Mouse (Mus musculus) forebrain, embryonic 16.5 days (tissue): ENCODE measurements around the gene Wwox. TPM values are rescaled to one million over a fixed set of nuclear protein-coding genes. Genes with fewer than 3 reads are reported as not detected.

ENCODE experiments used
- ATAC-seq: fragments of 200-750 bp; cut with Nextera tagmentation; 2 replicates; pipeline ENCODE4 v1.8.0; 2017; ENCODE audit warnings: mild to moderate bottlenecking, moderate library complexity
- H3K27ac ChIP-seq: fragments of 300-500 bp; sonication (generic); 2 replicates; pipeline ENCODE4 v1.5.1; 2014; ENCODE audit warnings: low read length, control low read depth
- H3K27me3 ChIP-seq: fragments of 300-500 bp; sonication (generic); replicated peaks from 2 replicates; pipeline ENCODE4 v1.6.1; 2014; ENCODE audit warnings: low read length; ENCODE audit not compliant: control insufficient read depth, insufficient read depth
- H3K36me3 ChIP-seq: fragments of 300-500 bp; sonication (generic); 2 replicates; pipeline ENCODE4 v1.6.1; 2014; ENCODE audit not compliant: control insufficient read depth, insufficient read depth
- H3K4me1 ChIP-seq: fragments of 300-500 bp; sonication (generic); replicated peaks from 2 replicates; pipeline ENCODE4 v1.6.1; 2014; ENCODE audit warnings: low read length; ENCODE audit not compliant: control insufficient read depth, insufficient read depth
- H3K4me2 ChIP-seq: fragments of 300-500 bp; sonication (generic); 2 replicates; pipeline ENCODE4 v1.6.1; 2014; ENCODE audit warnings: mild to moderate bottlenecking, low read length, control low read depth
- H3K4me3 ChIP-seq: fragments of 300-500 bp; sonication (generic); replicated peaks from 2 replicates; pipeline ENCODE4 v1.5.1; 2014; ENCODE audit warnings: mild to moderate bottlenecking, low read length, control low read depth
- H3K9ac ChIP-seq: fragments of 300-500 bp; sonication (generic); replicated peaks from 2 replicates; pipeline ENCODE4 v1.6.1; 2014; ENCODE audit warnings: low read depth, low read length, control low read depth
- H3K9me3 ChIP-seq: fragments of 300-500 bp; sonication (generic); 2 replicates; pipeline ENCODE4 v1.6.1; 2016; ENCODE audit warnings: low read length; ENCODE audit not compliant: control insufficient read depth
- WGBS: fragments of 180-500 bp; shearing (Covaris S2); extraction: QIAGEN DNeasy Blood & Tissue Kit; methylation state at CpG from one replicate; pipeline ENCODE4 v1.1.7; 2014; 5-methylcytosine and 5-hydroxymethylcytosine counted together
- polyA plus RNA-seq: library from polyadenylated mRNA; unstranded; fragments of >200 nt; fragmentation: Nextera tagmentation; extraction: Ambion mirVana; gene quantifications from 2 replicates; pipeline ENCODE4 v1.2.1, GENCODE M21; 2015

Gene Wwox
- polyA plus RNA-seq, 1 experiment from 2014 or later = 11.4 TPM

DNA sequence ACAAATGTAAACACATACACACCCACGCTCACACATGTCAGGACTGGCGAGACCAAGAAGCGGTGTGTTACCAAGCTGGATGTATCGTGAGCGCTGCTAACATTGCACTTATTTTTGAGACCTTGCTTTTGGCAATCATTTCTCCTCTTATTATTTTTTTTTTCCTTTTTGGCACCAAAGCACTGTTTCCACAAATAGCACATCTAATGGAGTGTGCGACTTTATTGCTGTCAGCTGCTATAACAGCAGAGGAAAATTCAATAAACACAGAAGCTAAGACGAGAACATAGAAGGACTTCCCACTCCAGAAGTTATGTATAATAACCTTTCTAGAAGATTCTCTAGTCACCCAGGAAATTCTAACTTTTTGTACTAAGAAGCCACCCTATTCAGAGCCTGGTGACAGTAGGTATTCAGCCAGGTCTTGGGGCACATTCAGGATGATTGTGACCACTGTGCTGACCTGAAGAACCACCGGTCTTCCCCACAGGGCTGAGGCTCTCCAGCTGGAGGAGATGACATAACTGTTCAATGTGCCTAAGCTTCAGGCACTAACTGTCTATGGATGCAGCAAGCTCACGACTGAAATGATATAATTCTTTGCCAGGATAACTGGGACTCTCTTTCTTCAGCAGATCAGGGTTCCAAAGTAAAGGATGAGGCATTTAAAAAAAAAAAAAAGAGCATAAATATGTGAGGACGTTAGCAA, 586.1 kb downstream of the Wwox start:
- ATAC-seq = no peak
- 73% methylated on average over 10 of the region's 10 CpGs for WGBS
- no peak overlapping the region for H3K9ac ChIP-seq
- no peak overlapping the region for H3K4me3 ChIP-seq
- no peak overlapping the region for H3K4me2 ChIP-seq
- H3K4me1 ChIP-seq = no peaks in the 10 kb centered on the region
- H3K9me3 ChIP-seq = no peaks in the 10 kb centered on the region
- no peaks in the 10 kb centered on the region; the same call in 1 of the 2 replicates for H3K27me3 ChIP-seq
- H3K36me3 ChIP-seq = no peaks in the 10 kb centered on the region
- no peak overlapping the region for H3K27ac ChIP-seq

DNA sequence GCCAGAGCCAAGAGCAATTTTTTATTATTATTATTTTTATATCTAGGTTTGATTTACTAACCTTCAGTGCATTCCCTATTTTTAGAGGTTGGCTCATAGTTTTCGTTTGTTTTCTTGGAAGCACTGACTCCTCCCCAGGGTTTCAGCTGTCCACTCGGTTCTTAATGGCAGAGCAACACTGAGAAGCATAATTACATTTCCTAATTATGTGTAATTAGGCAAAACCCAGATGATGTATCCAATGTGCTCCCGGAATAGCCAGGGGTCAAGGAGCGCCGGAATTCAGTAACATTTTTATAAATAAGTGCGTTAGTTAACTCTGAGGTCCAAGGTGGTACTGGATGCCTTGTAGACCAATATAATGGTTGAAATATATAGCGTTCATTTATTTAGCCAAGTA, 586.7 kb downstream of the Wwox start:
- Histone ChIP-seq H3K27me3 (no peaks in the 10 kb centered on the region; the same call in 1 of the 2 replicates), H3K4me2 (no peak overlapping the region), H3K9me3 (no peaks in the 10 kb centered on the region), H3K4me3 (no peak overlapping the region), H3K27ac (no peak overlapping the region), H3K36me3 (no peaks in the 10 kb centered on the region), H3K4me1 (no peaks in the 10 kb centered on the region), H3K9ac (no peak overlapping the region)
- no peak for ATAC-seq
- 63% methylated on average over 7 of the region's 7 CpGs for WGBS

DNA sequence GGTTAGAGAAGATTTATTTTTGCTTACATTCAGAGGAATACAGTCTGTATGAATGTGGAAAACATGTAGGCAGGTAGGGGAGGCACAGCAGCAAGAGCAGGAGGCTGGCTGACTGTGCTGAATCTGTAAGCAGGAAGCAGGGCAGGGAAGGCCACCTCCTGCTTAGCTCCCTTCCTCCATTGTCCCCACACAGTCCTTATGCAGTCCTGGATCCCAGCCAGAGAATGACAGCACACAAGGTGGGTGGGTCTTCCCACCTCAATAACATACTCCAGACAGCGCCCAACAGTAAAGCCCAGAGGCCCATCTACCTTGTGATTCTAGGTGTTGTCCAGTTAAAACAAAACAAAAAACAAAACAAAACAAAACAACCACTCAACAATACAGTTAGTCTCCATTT, 593.7 kb downstream of the Wwox start:
- H3K36me3 ChIP-seq = no peaks in the 10 kb centered on the region
- no peaks in the 10 kb centered on the region for H3K9me3 ChIP-seq
- WGBS = 41% methylated on average over 1 of the region's 1 CpGs
- H3K4me2 ChIP-seq = no peak overlapping the region
- H3K4me3 ChIP-seq = no peak overlapping the region
- H3K27me3 ChIP-seq = no peaks in the 10 kb centered on the region
- no peak for ATAC-seq
- no peak overlapping the region for H3K9ac ChIP-seq
- H3K27ac ChIP-seq = no peak overlapping the region
- no peaks in the 10 kb centered on the region for H3K4me1 ChIP-seq

DNA sequence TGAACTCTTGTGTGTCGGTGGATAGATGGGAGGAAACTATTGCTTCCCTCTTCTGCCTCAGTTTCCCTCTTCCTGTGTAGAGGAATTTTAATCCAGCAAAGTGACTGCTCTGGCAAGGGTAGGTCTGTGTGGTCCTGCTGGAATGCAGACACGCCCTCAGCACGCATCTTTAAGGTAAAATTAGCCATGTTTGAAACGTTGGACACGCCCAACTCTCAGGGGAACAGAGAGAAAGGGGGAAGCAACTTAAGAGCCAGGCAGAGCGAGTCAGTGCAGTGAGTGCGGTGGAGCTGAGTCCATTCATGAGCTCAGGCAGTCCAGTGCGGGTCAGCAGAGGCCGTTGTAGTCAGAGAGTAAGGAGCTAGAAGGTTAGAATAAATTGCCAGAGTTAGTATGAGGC, 596.6 kb downstream of the Wwox start:
- ATAC-seq = no peak
- Histone ChIP-seq H3K4me3 (no peak overlapping the region), H3K4me2 (no peak overlapping the region), H3K27me3 (no peaks in the 10 kb centered on the region), H3K9me3 (no peaks in the 10 kb centered on the region), H3K4me1 (no peaks in the 10 kb centered on the region), H3K9ac (no peak overlapping the region), H3K36me3 (no peaks in the 10 kb centered on the region), H3K27ac (no peak overlapping the region)
- whole genome bisulfite sequencing = 87% methylated on average over 9 of the region's 9 CpGs

DNA sequence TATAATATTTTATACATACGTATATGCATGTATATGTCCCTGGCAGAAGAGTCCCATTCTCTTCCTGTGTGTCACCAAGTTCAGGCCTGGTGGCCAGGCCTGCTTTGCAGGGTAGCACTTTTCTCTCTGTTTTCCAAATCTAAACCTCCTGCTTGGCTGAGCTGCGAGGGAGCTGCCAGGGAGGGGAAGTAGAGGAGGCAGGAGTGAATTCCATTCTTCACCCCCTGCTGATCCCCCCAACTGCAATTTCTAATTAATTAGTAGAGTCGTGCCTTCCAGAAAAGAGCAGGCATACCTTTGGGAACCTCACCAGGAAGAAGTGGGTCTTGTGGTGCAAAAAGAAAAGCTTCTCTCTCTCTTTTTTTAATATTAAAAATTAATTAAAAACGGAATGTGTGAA, 599.0 kb downstream of the Wwox start:
- Histone ChIP-seq H3K4me2 (no peak overlapping the region), H3K9ac (no peak overlapping the region), H3K27me3 (no peaks in the 10 kb centered on the region), H3K36me3 (no peaks in the 10 kb centered on the region), H3K27ac (no peak overlapping the region), H3K4me3 (no peak overlapping the region), H3K4me1 (no peaks in the 10 kb centered on the region), H3K9me3 (no peaks in the 10 kb centered on the region)
- WGBS = 21% methylated on average over 4 of the region's 4 CpGs
- no peak for ATAC-seq

DNA sequence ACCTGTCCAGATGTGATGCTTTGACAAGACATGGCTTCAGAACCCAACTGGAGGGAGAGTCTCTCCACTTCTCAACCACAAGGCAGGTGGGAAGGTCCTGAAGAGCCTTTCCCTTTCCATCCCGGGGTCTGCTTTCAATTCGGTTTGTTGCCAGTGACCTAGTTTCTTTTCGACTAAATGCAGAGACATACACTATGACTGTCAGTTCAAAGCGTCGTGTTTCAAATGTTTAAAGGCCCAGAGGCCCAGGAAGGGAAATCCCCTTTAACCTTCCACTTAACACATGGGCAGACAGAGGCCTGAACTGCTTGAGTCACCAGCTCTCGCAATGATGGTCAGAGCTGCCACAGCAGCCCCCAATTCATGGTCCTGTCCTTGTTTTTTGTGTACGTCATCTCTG, 606.3 kb downstream of the Wwox start:
- no peak overlapping the region for H3K9ac ChIP-seq
- H3K4me3 ChIP-seq = no peak overlapping the region
- WGBS = 73% methylated on average over 7 of the region's 7 CpGs
- peaks cover 4% of the 10 kb centered on the region; the same call in 1 of the 2 replicates for H3K9me3 ChIP-seq
- H3K4me1 ChIP-seq = no peaks in the 10 kb centered on the region
- H3K27ac ChIP-seq = no peak overlapping the region
- no peaks in the 10 kb centered on the region for H3K27me3 ChIP-seq
- H3K4me2 ChIP-seq = no peak overlapping the region
- H3K36me3 ChIP-seq = no peaks in the 10 kb centered on the region
- no peak for ATAC-seq

DNA sequence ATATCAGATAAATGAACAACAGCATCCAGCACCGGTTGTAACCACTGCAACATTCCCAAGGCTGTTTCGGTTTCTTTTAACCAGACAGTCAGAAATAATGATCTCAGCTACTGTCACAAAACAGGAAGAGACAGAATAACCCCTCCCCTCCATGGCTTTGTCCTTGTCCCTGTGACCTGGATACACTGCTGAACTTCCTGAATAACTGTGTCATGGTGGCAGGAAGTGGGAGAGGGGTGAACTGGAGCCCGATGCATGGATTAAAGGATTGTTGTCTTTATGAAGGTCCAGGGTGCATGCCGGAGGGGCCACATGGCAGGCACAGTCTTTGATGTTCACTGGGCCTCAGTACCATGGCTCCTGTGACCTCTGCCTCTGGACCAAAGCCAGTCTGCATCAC, 607.0 kb downstream of the Wwox start:
- no peaks in the 10 kb centered on the region for H3K4me1 ChIP-seq
- no peak overlapping the region for H3K4me3 ChIP-seq
- no peak overlapping the region for H3K27ac ChIP-seq
- no peaks in the 10 kb centered on the region for H3K36me3 ChIP-seq
- no peak overlapping the region for H3K9ac ChIP-seq
- H3K4me2 ChIP-seq = no peak overlapping the region
- WGBS = 69% methylated on average over 4 of the region's 4 CpGs
- H3K9me3 ChIP-seq = peaks cover 4% of the 10 kb centered on the region; the same call in 1 of the 2 replicates
- no peaks in the 10 kb centered on the region for H3K27me3 ChIP-seq
- no peak for ATAC-seq

DNA sequence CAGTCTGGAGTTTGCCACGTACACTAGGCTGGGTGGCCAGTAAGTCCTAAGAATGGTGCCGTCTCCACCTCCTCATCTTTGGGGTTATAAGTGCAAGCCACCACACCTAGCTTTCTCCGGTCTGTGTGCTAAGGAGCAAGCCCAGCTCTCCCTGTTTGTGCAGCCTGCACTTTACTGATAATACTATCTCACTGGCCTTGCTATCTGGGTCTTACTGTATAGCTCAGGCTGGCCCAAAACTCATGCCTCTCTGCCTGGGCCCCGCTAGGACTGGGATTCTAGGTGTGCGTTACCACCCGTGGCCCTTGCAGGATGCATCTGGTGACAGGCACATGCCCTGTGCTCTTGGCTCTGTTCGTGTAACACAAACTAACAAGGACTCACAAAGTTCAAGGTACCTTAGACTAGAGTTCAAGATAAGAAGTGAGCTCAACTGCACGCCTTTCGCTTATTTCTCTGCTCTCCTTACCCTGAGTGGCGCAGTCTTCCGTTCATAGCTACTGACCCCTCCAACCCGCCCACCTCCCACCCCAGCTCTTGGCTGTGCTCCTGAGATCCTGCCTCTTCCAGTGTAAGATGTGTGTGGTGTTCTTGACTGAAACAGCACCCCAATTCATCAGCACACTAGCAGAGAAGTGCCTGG, 618.9 kb downstream of the Wwox start:
- Histone ChIP-seq H3K4me1 (no peaks in the 10 kb centered on the region), H3K9ac (no peak overlapping the region), H3K4me2 (no peak overlapping the region), H3K27ac (no peak overlapping the region), H3K36me3 (no peaks in the 10 kb centered on the region), H3K27me3 (no peaks in the 10 kb centered on the region), H3K9me3 (no peaks in the 10 kb centered on the region), H3K4me3 (no peak overlapping the region)
- WGBS = 91% methylated on average over 12 of the region's 12 CpGs
- ATAC-seq = no peak

DNA sequence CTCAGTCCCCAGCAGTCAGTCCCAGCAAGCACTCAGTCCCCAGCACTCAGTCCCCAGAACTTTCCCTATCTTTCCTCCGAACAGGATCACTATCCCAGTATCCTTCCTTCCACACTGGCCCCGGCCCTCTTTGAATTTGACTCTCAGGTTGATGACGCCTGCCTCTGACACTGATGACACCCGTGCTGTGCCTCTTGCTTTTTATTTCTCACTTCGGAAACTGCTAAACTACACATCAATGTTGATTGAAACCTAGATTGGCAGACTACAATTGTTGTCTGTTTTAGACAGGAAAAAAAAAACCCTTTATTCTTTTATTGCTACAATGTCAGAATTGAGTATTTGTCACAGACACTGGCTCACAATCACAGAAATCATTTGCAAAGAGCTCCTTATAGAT, 624.2 kb downstream of the Wwox start:
- Histone ChIP-seq H3K27me3 (no peaks in the 10 kb centered on the region), H3K9ac (no peak overlapping the region), H3K36me3 (no peaks in the 10 kb centered on the region), H3K27ac (no peak overlapping the region), H3K9me3 (no peaks in the 10 kb centered on the region), H3K4me2 (no peak overlapping the region), H3K4me3 (no peak overlapping the region), H3K4me1 (no peaks in the 10 kb centered on the region)
- ATAC-seq = no peak
- WGBS = 93% methylated on average over 5 of the region's 5 CpGs
